Mouse (Mus musculus): Measurements from ENCODE around the gene Rcl1. TPM values are rescaled to one million over a fixed set of nuclear protein-coding genes. Genes with fewer than 3 reads are reported as not detected.

Gene Rcl1
- polyA plus RNA-seq, 1 experiment from 2014 or later, result 26.0 TPM

- H3K4me1 ChIP-seq (replicated peaks; ENCODE audit: control insufficient read depth, insufficient read depth), result no peaks in the 10 kb centered on the region
- no peak overlapping the region for H3K4me3 ChIP-seq (ENCODE audit: low read depth, low read length)
- no peak for ATAC-seq (ENCODE audit: low FRiP score, low TSS enrichment)
- no peak overlapping the region for H3K4me2 ChIP-seq (replicated peaks; ENCODE audit: low read depth)
- no peak for DNase-seq (ENCODE audit: low spot score)
- no peak overlapping the region for H3K27ac ChIP-seq (replicated peaks)
- TF ChIP-seq CTCF (IDR thresholded peaks at IDR 0.05; ENCODE audit: low read depth) (no peak), EP300 (optimal IDR thresholded peaks at IDR 0.05) (no peak)
- no peaks in the 10 kb centered on the region for H3K27me3 ChIP-seq (ENCODE audit: control insufficient read depth, insufficient read depth, low read length)
- H3K9ac ChIP-seq (ENCODE audit: low read length), result no peak overlapping the region
- 84% methylated on average over 6 of the region's 6 CpGs for WGBS
- no peaks in the 10 kb centered on the region for H3K9me3 ChIP-seq (ENCODE audit: control insufficient read depth, low read length)
- peaks cover 4% of the 10 kb centered on the region; the same call in 1 of the 2 replicates for H3K36me3 ChIP-seq (ENCODE audit: control insufficient read depth, insufficient read depth, low read length)
These were observed 41.1 kb downstream of the Rcl1 start for GRCm38 (mm10) chr19:29142307-29142706.

GRCm38 (mm10) chr19:29145421-29145820 lies 44.2 kb downstream of the Rcl1 start:
- no peaks in the 10 kb centered on the region for H3K4me1 ChIP-seq (replicated peaks; ENCODE audit: control insufficient read depth, insufficient read depth)
- ATAC-seq (ENCODE audit: low FRiP score, low TSS enrichment), result no peak
- TF ChIP-seq EP300 (optimal IDR thresholded peaks at IDR 0.05) (no peak), CTCF (IDR thresholded peaks at IDR 0.05; ENCODE audit: low read depth) (0 out of 2 replicates have a peak, but pooled peaks have one; percentile 2)
- H3K27me3 ChIP-seq (ENCODE audit: control insufficient read depth, insufficient read depth, low read length), result no peaks in the 10 kb centered on the region
- H3K4me2 ChIP-seq (replicated peaks; ENCODE audit: low read depth), result no peak overlapping the region
- no peak overlapping the region for H3K9ac ChIP-seq (ENCODE audit: low read length)
- no peak for DNase-seq (ENCODE audit: low spot score)
- WGBS, result 46% methylated on average over 6 of the region's 6 CpGs
- H3K27ac ChIP-seq (replicated peaks), result peak overlapping the region; percentile 45
- no peaks in the 10 kb centered on the region for H3K36me3 ChIP-seq (ENCODE audit: control insufficient read depth, insufficient read depth, low read length)
- H3K4me3 ChIP-seq (ENCODE audit: low read depth, low read length), result no peak overlapping the region
- no peaks in the 10 kb centered on the region for H3K9me3 ChIP-seq (ENCODE audit: control insufficient read depth, low read length)

- no peak overlapping the region for H3K27ac ChIP-seq (replicated peaks)
These were observed 45.6 kb downstream of the Rcl1 start for GRCm38 (mm10) chr19:29146820-29147219.

GRCm38 (mm10) chr19:29149583-29149982 lies 48.4 kb downstream of the Rcl1 start:
- ATAC-seq (ENCODE audit: low FRiP score, low TSS enrichment) (no peak), DNase-seq (ENCODE audit: low spot score) (no peak)
- no peak for TF ChIP-seq EP300 (optimal IDR thresholded peaks at IDR 0.05)
- no peak for TF ChIP-seq CTCF (IDR thresholded peaks at IDR 0.05; ENCODE audit: low read depth)
- Histone ChIP-seq H3K4me2 (replicated peaks; ENCODE audit: low read depth) (no peak overlapping the region), H3K9me3 (ENCODE audit: control insufficient read depth, low read length) (no peaks in the 10 kb centered on the region), H3K36me3 (ENCODE audit: control insufficient read depth, insufficient read depth, low read length) (no peaks in the 10 kb centered on the region), H3K27ac (replicated peaks) (no peak overlapping the region), H3K4me3 (ENCODE audit: low read depth, low read length) (no peak overlapping the region), H3K4me1 (replicated peaks; ENCODE audit: control insufficient read depth, insufficient read depth) (no peaks in the 10 kb centered on the region), H3K27me3 (ENCODE audit: control insufficient read depth, insufficient read depth, low read length) (no peaks in the 10 kb centered on the region), H3K9ac (ENCODE audit: low read length) (no peak overlapping the region)
- WGBS, result 67% methylated on average over 6 of the region's 6 CpGs

More at GRCm38 (mm10) chr19:29146820-29147219, 45.6 kb downstream of the Rcl1 start:
- H3K4me2 ChIP-seq (replicated peaks; ENCODE audit: low read depth), result no peak overlapping the region
- no peak overlapping the region for H3K9ac ChIP-seq (ENCODE audit: low read length)
- DNase-seq (ENCODE audit: low spot score), result no peak
- H3K4me1 ChIP-seq (replicated peaks; ENCODE audit: control insufficient read depth, insufficient read depth), result no peaks in the 10 kb centered on the region
- 70% methylated on average over 9 of the region's 9 CpGs for WGBS
- H3K9me3 ChIP-seq (ENCODE audit: control insufficient read depth, low read length), result no peaks in the 10 kb centered on the region
- no peaks in the 10 kb centered on the region for H3K27me3 ChIP-seq (ENCODE audit: control insufficient read depth, insufficient read depth, low read length)
- no peak for TF ChIP-seq CTCF (IDR thresholded peaks at IDR 0.05; ENCODE audit: low read depth)
- no peak for TF ChIP-seq EP300 (optimal IDR thresholded peaks at IDR 0.05)
- no peaks in the 10 kb centered on the region for H3K36me3 ChIP-seq (ENCODE audit: control insufficient read depth, insufficient read depth, low read length)
- no peak overlapping the region for H3K4me3 ChIP-seq (ENCODE audit: low read depth, low read length)
- ATAC-seq (ENCODE audit: low FRiP score, low TSS enrichment), result no peak

- H3K36me3 ChIP-seq (ENCODE audit: control insufficient read depth, insufficient read depth, low read length), result no peaks in the 10 kb centered on the region
- no peak overlapping the region for H3K27ac ChIP-seq (replicated peaks)
- ATAC-seq (ENCODE audit: low FRiP score, low TSS enrichment) (peak; percentile 71; the same call in 1 of the 2 replicates), DNase-seq (ENCODE audit: low spot score) (no peak)
- H3K9ac ChIP-seq (ENCODE audit: low read length), result no peak overlapping the region
- no peaks in the 10 kb centered on the region for H3K9me3 ChIP-seq (ENCODE audit: control insufficient read depth, low read length)
- no peaks in the 10 kb centered on the region for H3K27me3 ChIP-seq (ENCODE audit: control insufficient read depth, insufficient read depth, low read length)
- H3K4me3 ChIP-seq (ENCODE audit: low read depth, low read length), result no peak overlapping the region
- H3K4me1 ChIP-seq (replicated peaks; ENCODE audit: control insufficient read depth, insufficient read depth), result no peaks in the 10 kb centered on the region
- WGBS, result 37% methylated on average over 6 of the region's 6 CpGs
- H3K4me2 ChIP-seq (replicated peaks; ENCODE audit: low read depth), result no peak overlapping the region
- TF ChIP-seq EP300 (optimal IDR thresholded peaks at IDR 0.05), result no peak
- no peak for TF ChIP-seq CTCF (IDR thresholded peaks at IDR 0.05; ENCODE audit: low read depth)
These were observed 48.9 kb downstream of the Rcl1 start for GRCm38 (mm10) chr19:29150038-29150437.

GRCm38 (mm10) chr19:29151443-29151842 lies 50.3 kb downstream of the Rcl1 start:
- TF ChIP-seq CTCF (IDR thresholded peaks at IDR 0.05; ENCODE audit: low read depth), result no peak
- no peak for TF ChIP-seq EP300 (optimal IDR thresholded peaks at IDR 0.05)
- Histone ChIP-seq H3K4me3 (ENCODE audit: low read depth, low read length) (no peak overlapping the region), H3K36me3 (ENCODE audit: control insufficient read depth, insufficient read depth, low read length) (no peaks in the 10 kb centered on the region), H3K4me2 (replicated peaks; ENCODE audit: low read depth) (no peak overlapping the region), H3K27me3 (ENCODE audit: control insufficient read depth, insufficient read depth, low read length) (no peaks in the 10 kb centered on the region), H3K4me1 (replicated peaks; ENCODE audit: control insufficient read depth, insufficient read depth) (no peaks in the 10 kb centered on the region), H3K9ac (ENCODE audit: low read length) (no peak overlapping the region), H3K27ac (replicated peaks) (no peak overlapping the region), H3K9me3 (ENCODE audit: control insufficient read depth, low read length) (no peaks in the 10 kb centered on the region)
- DNase-seq (ENCODE audit: low spot score) (no peak), ATAC-seq (ENCODE audit: low FRiP score, low TSS enrichment) (no peak)
- WGBS, result 69% methylated on average over 2 of the region's 2 CpGs
